Mouse (Mus musculus): ENCODE data around the gene Kcnj15.

DNA sequence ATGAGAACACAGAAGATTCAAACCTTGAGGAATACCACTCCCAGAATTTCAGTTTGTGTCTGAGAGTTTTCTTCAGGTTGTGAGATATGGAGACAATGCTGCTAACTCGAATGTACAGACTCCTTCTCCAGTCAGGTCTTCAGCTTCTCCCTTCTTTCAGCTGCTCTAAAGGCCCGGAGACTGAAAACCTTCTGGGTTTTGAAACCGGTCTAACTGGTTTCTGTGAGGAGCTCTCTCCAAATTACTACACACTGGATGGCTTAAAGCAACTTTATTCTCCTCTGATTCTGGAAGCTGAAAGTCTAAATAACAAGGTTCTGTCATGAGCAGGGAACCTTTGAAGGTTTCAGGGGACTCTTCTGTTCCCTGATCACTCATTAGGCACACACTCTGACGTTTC, 36.3 kb upstream of the Kcnj15 start:
- no peak for TF ChIP-seq CTCF (IDR thresholded peaks at IDR 0.05)
- TF ChIP-seq EP300 (IDR thresholded peaks at IDR 0.05), result peak; percentile 66; the same call in 1 of the 2 replicates

All from lung, postnatal 0 days (tissue).